In genomic region chr5:129282133-129282532, GRCm38 (mm10) we compare ENCODE assay signal across 17 mouse cellular contexts.
A peak's percentile ranks its signal among the peaks of the same experiment; 100 is the strongest.
DNase-seq lines count a peak whose midpoint lies in the region; ATAC-seq lines count a peak whose summit lies in the region.
"Had no signal": no experiment of that assay in that cellular context is flagged by ENCODE, and none has a peak within 500 bp of the region (broad histone marks: within the 10 kb centered on the region; RNA-seq: fewer than 3 reads in every experiment).

No protein-coding gene starts in this region.

- no peak overlapping the region for H3K4me2 ChIP-seq in hindbrain, embryonic 14.5 days (replicated peaks)
- no peak overlapping the region for H3K4me2 ChIP-seq in midbrain, embryonic 16.5 days (ENCODE audit: low read length)
- H3K4me2 ChIP-seq: heart, embryonic 15.5 days; liver, embryonic 15.5 days had no signal

- no peaks in the 10 kb centered on the region for H3K36me3 ChIP-seq in hindbrain, embryonic 14.5 days (replicated peaks; ENCODE audit: control insufficient read depth, insufficient read depth)
- no peaks in the 10 kb centered on the region for H3K36me3 ChIP-seq in midbrain, embryonic 16.5 days (ENCODE audit: control insufficient read depth, insufficient read depth, low read length)
- H3K36me3 ChIP-seq: heart, embryonic 15.5 days; liver, embryonic 15.5 days had no signal

- H3K27me3 ChIP-seq in hindbrain, embryonic 14.5 days (ENCODE audit: control insufficient read depth, insufficient read depth, low read length) = no peaks in the 10 kb centered on the region
- H3K27me3 ChIP-seq in midbrain, embryonic 16.5 days (ENCODE audit: control insufficient read depth, insufficient read depth, low read depth, low read length) = no peaks in the 10 kb centered on the region
- H3K27me3 ChIP-seq: CH12.LX; liver, embryonic 15.5 days had no signal

- no peaks in the 10 kb centered on the region for H3K9me3 ChIP-seq in hindbrain, embryonic 14.5 days (ENCODE audit: control insufficient read depth, low read length)
- H3K9me3 ChIP-seq in midbrain, embryonic 16.5 days (replicated peaks; ENCODE audit: control insufficient read depth, low read length, poor library complexity, severe bottlenecking) = no peaks in the 10 kb centered on the region
- H3K9me3 ChIP-seq: heart, embryonic 15.5 days; liver, embryonic 15.5 days had no signal

- no peak for ATAC-seq in hindbrain, embryonic 14.5 days (ENCODE audit: low FRiP score)
- no peak for ATAC-seq in midbrain, embryonic 16.5 days
- ATAC-seq in megakaryocyte, adult 5-6 weeks (ENCODE audit: poor library complexity, severe bottlenecking) = no peak
- ATAC-seq: inflammation-experienced regulatory T-cells, adult 6 months had no signal

- no peak overlapping the region for H3K4me3 ChIP-seq in hindbrain, embryonic 14.5 days (replicated peaks; ENCODE audit: low read length)
- H3K4me3 ChIP-seq in midbrain, embryonic 16.5 days (ENCODE audit: low read depth, low read length) = no peak overlapping the region
- H3K4me3 ChIP-seq: heart, embryonic 15.5 days; liver, embryonic 15.5 days had no signal

- peaks cover 21% of the 10 kb centered on the region for H3K4me1 ChIP-seq in hindbrain, embryonic 14.5 days (replicated peaks; ENCODE audit: control insufficient read depth, insufficient read depth, low read length)
- peaks cover 12% of the 10 kb centered on the region for H3K4me1 ChIP-seq in midbrain, embryonic 16.5 days (ENCODE audit: control insufficient read depth, insufficient read depth, low read length)
- H3K4me1 ChIP-seq: heart, embryonic 15.5 days; liver, embryonic 15.5 days had no signal

- no peak overlapping the region for H3K9ac ChIP-seq in hindbrain, embryonic 14.5 days
- no peak overlapping the region for H3K9ac ChIP-seq in midbrain, embryonic 16.5 days (ENCODE audit: low read depth, low read length)
- H3K9ac ChIP-seq: heart, embryonic 15.5 days; liver, embryonic 15.5 days had no signal

- intact Hi-C loops in left cerebral cortex, postnatal 36 days (cut with DNase I) = no loop called here

- peak; percentile 51 for DNase-seq in embryo, embryonic 10 days (ENCODE audit: low spot score)
- no peak for DNase-seq in embryo, embryonic 9.5 days (ENCODE audit: extremely low spot score)
- peak; percentile 92 for DNase-seq in R1 (ENCODE audit: low read depth, low spot score)
- no peak for DNase-seq in hindbrain, embryonic 14.5 days (ENCODE audit: low spot score)
- DNase-seq in left cerebral cortex, postnatal 36 days (ENCODE audit: low spot score in 2 of 2) = no peak
- DNase-seq in layer of hippocampus, postnatal 10 days (ENCODE audit: low spot score in 2 of 2) = no peak
- DNase-seq: adrenal gland, postnatal 36 days; cerebellum, adult 11 months; heart, adult 11 months; right cerebral cortex, postnatal 4 days had no signal

- WGBS in hindbrain, embryonic 14.5 days = 5% methylated on average over 8 of the region's 8 CpGs
- 4% methylated on average over 8 of the region's 8 CpGs for WGBS in midbrain, embryonic 16.5 days

- H3K27ac ChIP-seq in hindbrain, embryonic 14.5 days = peak overlapping the region; percentile 41; the same call in 1 of the 2 replicates
- peak overlapping the region; percentile 34; the same call in 1 of the 2 replicates for H3K27ac ChIP-seq in midbrain, embryonic 16.5 days (ENCODE audit: low read length)
- H3K27ac ChIP-seq: heart, embryonic 15.5 days; kidney, postnatal 0 days; liver, embryonic 15.5 days had no signal

Comparison
In these comparisons a context has a peak if more than half of its experiments do, and no peak if none do; other contexts are left out.
1. DNase-seq: peak in embryo, embryonic 10 days (single experiment) and R1 (single experiment); none in embryo, embryonic 9.5 days (single experiment), hindbrain, embryonic 14.5 days (single experiment), left cerebral cortex, postnatal 36 days (0 of 2) and layer of hippocampus, postnatal 10 days (0 of 2).